Mouse (Mus musculus): Measurements from ENCODE around the gene Ndufs3.

DNA sequence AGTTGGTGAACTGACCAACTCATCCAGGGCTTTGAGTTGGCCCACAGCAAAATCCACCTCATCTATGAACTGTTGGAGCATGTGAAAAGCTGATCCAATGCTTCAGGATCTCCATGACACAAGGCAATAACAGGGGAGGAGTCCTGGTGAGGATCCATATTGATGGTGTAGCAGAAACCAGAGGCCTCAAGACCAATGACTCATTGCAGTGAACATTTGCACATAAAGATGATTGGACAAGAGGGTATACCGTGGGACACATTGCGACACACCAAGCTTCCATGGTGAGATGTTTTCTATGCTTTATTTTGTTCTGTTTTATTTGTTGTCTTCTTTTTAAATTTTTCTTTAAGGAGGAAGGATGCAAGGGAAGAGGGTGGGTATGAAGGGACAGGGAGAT is 18.0 kb upstream of the Ndufs3 start:
- no peak for TF ChIP-seq POLR2A (IDR thresholded peaks at IDR 0.05; ENCODE audit: borderline replicate concordance, low read depth, low read length)
- no peak for TF ChIP-seq CTCF (IDR thresholded peaks at IDR 0.05; ENCODE audit: low read depth, low read length)
